Mouse (Mus musculus) layer of hippocampus, postnatal 14 days (tissue): ENCODE results near the gene Arg1. TPM values are rescaled to one million over a fixed set of nuclear protein-coding genes. Genes with fewer than 3 reads are reported as not detected.
A peak's percentile ranks its signal among the peaks of the same experiment; 100 is the strongest.

Experiments
- DNase-seq, 2 experiments: peaks; one replicate each; pipeline ENCODE4 v3.0.0; 2021 to 2022; ENCODE audit warnings: low spot score in 2 of 2, mixed read lengths in 1 of 2
- microRNA-seq, 2 experiments: library from miRNA; unstranded; fragments of <30 nt; microRNA quantifications; one replicate each; pipeline ENCODE4 v1.2.0; 2021
- total RNA-seq, 2 experiments: library from RNA; stranded (reverse); gene quantifications; 2 replicates each; pipeline ENCODE4 v1.2.3; 2021

Gene Arg1
- total RNA-seq, 2 experiments from 2014 or later = not detected

DNA sequence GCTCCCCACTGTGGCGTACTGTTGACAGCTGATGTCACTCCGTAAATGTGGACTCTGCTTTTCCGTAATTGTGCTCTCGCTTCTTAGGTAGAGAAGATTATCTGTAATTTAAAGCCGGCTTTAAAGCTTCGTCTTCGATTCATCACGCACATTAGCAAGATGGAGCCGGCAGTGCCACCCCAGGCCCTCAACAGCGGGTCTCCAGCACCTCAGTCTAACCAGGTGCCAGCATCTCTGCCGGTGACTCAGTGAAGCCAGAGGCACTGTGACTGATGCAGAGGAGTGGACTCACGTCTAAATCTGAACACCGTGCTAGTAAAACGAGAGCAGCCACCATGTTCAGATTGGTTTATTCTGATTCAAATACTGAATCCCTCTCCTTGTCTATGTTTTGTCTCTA is 14.7 kb downstream of the Arg1 start:
- DNase-seq = no peak

DNA sequence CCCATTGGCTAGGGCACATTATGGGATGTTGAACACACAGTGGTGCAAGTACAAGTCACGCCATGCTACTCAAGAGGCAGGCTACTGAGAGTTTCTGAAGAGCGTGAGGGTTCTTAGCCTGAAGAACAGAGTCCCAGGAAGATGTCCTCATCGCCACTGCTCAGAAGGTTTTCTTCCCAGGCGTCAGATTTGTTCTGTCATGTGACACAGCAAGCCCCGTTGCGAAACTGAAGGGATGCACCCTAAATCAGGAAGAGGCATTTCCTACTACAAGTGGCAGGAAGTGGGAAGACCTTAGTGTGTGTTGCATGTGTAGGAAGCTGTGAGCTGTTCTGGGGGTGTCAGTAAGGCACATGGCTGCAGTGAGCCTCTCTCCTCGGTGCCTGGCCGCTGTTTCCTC is 16.1 kb downstream of the Arg1 start:
- no peak for DNase-seq

DNA sequence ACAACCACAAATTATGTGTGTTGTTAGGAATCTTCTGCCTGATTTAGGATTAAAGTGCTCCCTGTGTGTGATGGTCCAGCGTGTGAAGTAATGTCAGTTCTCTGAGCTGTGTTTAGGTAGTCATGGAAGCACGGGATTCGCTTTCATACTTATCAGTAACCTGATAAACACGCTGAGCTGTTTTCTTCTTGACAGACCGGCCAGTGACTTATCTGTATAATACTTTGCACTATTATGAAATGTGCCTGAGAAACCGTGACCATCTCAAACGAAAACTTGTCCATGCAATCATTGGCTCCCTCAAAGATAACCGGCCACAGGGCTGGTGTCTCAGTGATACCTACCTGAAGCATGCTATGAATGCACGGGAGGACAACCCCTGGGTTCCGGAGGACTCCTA is 21.7 kb downstream of the Arg1 start:
- DNase-seq = no peak

DNA sequence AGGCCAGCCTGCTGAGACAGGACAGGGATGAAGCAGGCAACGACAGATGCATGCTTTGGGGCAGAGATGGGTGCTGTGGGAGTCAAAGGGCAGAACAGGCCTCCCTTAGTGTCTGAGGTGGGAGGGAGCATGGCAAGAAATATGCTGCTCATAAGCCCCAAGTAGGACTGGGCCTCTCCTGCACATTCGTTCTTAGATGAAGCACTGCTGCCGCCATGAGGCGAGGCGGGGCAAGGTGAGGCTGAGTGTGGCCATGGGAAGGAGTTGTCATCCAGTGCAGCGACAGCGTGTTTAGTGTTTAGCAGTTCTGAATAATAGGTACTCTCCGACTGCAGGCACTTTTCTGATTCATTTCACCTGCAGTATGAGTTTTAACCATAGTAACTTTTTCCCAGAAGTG is 31.4 kb downstream of the Arg1 start:
- DNase-seq = peak; percentile 20 to 36

DNA sequence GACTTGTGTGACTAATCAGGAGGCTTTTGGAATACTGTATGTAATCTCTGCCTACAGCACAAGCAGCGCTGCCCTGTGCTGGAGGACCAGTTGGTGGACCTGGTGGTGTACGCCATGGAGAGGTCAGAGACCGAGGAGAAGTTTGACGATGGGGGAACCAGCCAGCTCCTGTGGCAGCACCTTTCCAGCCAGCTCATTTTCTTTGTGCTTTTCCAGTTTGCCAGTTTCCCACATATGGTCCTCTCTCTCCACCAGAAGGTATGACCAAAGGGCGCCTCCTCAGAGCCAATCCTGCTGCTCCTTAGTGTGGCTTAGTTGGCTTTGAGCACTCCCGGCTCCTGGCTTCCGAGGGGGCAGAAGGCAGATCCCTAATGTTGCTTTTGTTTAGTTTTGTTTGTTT is 38.9 kb downstream of the Arg1 start:
- DNase-seq = no peak

DNA sequence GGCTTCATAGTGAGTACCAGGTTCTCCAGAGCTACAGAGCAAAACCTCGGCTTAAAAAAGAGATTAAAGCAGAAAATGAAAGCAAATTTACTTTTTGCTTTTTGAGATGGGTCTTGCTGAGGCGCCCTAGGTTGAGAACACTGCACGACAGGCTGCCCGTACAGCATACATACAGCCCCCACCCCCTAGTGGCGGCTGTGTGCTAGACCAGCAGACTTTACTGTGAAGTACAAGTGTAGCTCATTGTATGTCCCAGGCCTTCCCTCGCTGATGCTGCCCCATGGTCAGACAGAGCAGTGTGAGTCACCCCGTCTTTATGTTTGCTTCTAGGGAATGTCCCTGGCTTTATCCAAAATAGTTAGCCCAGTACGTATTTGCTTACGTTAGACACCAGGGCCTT is 41.3 kb downstream of the Arg1 start:
- no peak for DNase-seq

DNA sequence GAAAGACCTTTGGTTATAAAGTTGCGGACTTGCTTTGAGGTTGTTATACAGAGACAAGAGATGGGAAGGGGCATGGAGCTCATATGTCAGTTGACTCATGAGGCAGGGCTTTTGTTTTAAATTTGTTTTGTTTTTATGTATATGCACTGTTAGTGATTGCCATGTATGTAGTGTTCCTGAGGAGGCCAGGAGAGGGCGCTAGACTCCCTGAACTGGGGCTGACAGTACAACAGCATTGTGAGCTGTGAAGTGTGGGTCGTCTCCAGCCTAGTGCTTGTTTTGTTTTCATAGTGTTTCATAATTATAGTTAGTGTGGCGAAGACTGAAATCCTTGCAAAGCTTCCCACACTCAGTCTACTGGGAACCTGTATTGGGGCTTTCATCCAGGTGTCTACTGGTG is 53.7 kb downstream of the Arg1 start:
- no peak for DNase-seq

DNA sequence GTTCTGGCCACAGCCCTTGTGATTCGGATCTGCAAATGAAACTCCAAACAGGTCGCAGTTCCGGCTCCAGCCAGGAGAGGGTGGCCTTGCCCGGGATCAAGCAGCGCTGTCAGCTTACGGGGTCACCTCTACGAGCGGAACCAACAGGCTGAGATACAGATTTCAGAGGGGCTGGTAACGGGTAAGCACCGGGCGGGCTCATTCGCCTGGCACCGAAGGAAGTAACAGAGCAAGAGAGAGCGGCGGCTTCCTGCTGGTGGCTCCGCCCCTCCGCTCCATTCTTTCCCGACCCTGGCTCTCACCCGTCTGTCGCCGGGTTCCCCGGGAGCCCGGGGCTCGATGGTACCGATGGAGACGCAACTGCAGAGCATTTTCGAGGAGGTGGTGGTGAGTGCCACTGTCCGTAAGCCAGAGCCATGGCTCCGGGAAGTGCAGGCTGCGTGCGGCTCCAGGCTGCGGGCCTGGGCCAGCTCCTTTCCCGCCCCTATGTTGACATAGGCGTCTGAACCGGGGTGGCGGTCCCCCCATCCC is 57.5 kb downstream of the Arg1 start, which contains the start of gene Med23:
Gene Med23, plus strand, starts transcription at position 227 of the 531 bp plus-strand sequence.
- peak; percentile 99 for DNase-seq

Small RNA genes lying within 50 kb of the gene (microRNA-seq; reads per million reads assigned to microRNA genes)
- gene Mir6905 = 0.23 to 0.57 reads per million in 2 experiments

Other genes with a start within 250 kb of the Arg1 start
- gene Enpp1, start 215.3 kb downstream of the Arg1 start, total RNA-seq = 1 to 10 TPM; 4.2 to 5.6 TPM
- 1 to 10 TPM in 1 of 2 experiments, under 1 TPM in 1; 0.88 to 2.1 TPM for gene Enpp3, start 84.7 kb downstream of the Arg1 start, total RNA-seq
- gene Med23, start 57.5 kb downstream of the Arg1 start, total RNA-seq = 10 to 100 TPM; 26.2 to 29.0 TPM